Mouse (Mus musculus): ENCODE measurements around the gene Vmn1r85. TPM values are rescaled to one million over a fixed set of nuclear protein-coding genes. Genes with fewer than 3 reads are reported as not detected.
A peak's percentile ranks its signal among the peaks of the same experiment; 100 is the strongest.
"Not testable (repeated sequence)": the region's sequence is repeated elsewhere in the genome, so short reads cannot be mapped to it uniquely, and the experiment has no call there.

The Vmn1r85 gene
- polyA plus RNA-seq (2015; fragmentation: Nextera tagmentation; extraction: Ambion mirVana) = not detected in 2 replicates

DNA sequence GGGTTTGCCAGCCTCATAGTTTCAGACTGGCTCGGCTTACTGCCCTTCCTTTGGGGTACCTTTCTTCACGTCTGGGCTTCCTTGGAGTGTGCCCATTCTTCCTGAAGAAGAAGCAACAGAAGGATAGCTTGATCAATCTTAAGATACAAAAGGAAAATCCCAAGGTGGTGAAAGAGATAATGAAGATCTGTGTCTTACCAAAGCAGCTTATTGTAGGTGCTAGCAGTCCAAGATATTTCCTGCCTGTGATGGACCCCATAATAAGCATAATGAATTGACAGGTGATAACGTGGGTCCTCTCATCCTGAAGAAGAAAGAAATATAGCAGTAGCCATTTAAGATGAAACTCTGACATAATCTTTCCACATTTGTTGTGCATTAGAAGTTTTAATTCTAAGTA lies at the start of gene Vmn1r85:
TSS of gene Vmn1r85 (minus strand) at position 101 of the 400 bp plus-strand sequence.
- H3K4me3 ChIP-seq (replicated peaks) = no peak within 1 kb of the TSS
- WGBS (ENCODE audit: insufficient replicate concordance) = 40% methylated on average over 3 of the region's 3 CpGs
- H3K9ac ChIP-seq = no peak within 1 kb of the TSS
- H3K9me3 ChIP-seq (replicated peaks) = no peaks in the 10 kb centered on the region
- H3K4me2 ChIP-seq = no peak within 1 kb of the TSS
- H3K36me3 ChIP-seq = no peaks in the 10 kb centered on the region
- no peak within 1 kb of the TSS for H3K27ac ChIP-seq
- no peak for ATAC-seq (ENCODE audit: low read depth)
- no peak for DNase-seq
- H3K4me1 ChIP-seq (replicated peaks) = no peaks in the 10 kb centered on the region
- no peaks in the 10 kb centered on the region for H3K27me3 ChIP-seq

DNA sequence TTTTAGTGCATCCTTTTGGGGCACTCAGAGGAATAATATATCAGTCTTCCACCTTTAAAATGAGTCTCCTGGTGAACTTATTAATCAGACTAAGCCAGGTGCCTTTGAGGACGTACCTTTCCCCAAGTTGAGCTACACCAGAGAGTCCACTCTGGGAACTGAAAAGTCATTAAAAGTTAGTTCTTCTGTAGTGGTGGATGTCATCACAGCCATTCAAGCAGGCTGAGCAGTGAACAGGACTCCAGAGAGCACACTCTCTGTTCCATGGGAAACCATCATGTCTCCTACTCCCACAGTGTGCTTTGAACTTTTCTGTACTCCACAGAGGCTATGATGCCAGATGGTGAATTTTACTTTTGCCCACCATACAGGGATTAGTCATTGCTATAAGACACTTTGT lies 45.1 kb upstream of the Vmn1r85 start, which contains the start of gene Vmn1r87:
TSS of gene Vmn1r87 (minus strand) at position 101 of the 400 bp plus-strand sequence.
- H3K36me3 ChIP-seq = no peaks in the 10 kb centered on the region
- H3K27me3 ChIP-seq = no peaks in the 10 kb centered on the region
- ATAC-seq (ENCODE audit: low read depth) (no peak), DNase-seq (no peak)
- WGBS (ENCODE audit: insufficient replicate concordance) = 40% methylated on average over 1 of the region's 1 CpGs
- no peak within 1 kb of the TSS for H3K9ac ChIP-seq
- no peaks in the 10 kb centered on the region for H3K4me1 ChIP-seq (replicated peaks)
- no peak within 1 kb of the TSS for H3K4me3 ChIP-seq (replicated peaks)
- no peak within 1 kb of the TSS for H3K4me2 ChIP-seq
- no peaks in the 10 kb centered on the region for H3K9me3 ChIP-seq (replicated peaks)
- no peak within 1 kb of the TSS for H3K27ac ChIP-seq

DNA sequence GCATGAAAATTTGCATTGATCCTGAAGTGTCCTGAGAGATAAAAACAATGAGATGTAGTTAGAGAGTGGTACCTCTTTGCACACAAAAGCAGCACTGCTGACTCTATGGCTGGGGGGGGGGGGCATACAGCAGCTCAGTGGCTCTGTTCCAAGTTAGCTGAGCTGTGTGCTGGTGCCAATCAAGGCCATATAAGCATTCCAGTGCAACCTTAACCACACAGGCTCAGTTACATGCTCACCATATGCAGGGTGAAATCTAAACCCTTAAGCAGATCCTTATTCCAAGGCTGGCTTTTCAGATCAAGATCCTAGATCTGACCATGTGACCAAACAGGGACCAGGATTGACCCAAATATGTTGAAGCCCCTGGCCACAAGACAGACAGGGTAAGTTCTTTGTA lies 42.4 kb upstream of the Vmn1r85 start:
- H3K4me2 ChIP-seq = no peak overlapping the region
- H3K27me3 ChIP-seq = no peaks in the 10 kb centered on the region
- no peak overlapping the region for H3K4me3 ChIP-seq (replicated peaks)
- DNase-seq = no peak
- H3K9me3 ChIP-seq (replicated peaks) = no peaks in the 10 kb centered on the region
- no peak overlapping the region for H3K27ac ChIP-seq
- H3K9ac ChIP-seq = no peak overlapping the region
- H3K36me3 ChIP-seq = no peaks in the 10 kb centered on the region
- no peak for ATAC-seq (ENCODE audit: low read depth)
- H3K4me1 ChIP-seq (replicated peaks) = no peaks in the 10 kb centered on the region

DNA sequence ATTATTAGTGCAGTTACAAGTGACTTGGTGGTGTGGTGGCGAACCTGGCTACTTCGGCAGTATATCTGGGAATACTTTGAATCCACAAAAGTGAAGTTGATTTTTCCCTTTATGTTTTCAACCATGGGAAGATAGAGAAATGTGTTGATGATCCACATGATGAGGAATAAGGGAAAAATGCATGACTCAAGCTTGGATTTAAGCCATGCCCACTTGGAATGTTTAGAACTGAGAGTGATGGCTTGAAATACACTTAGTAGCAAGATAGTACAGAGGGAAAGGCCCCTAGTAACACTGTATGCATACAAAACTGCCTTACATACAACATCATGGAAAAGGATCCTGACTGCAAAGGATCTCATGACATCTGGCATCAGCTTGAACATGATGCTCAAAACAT lies 36.9 kb upstream of the Vmn1r85 start:
- WGBS (ENCODE audit: insufficient replicate concordance) = 56% methylated on average over 2 of the region's 2 CpGs
- no peak for ATAC-seq (ENCODE audit: low read depth)

DNA sequence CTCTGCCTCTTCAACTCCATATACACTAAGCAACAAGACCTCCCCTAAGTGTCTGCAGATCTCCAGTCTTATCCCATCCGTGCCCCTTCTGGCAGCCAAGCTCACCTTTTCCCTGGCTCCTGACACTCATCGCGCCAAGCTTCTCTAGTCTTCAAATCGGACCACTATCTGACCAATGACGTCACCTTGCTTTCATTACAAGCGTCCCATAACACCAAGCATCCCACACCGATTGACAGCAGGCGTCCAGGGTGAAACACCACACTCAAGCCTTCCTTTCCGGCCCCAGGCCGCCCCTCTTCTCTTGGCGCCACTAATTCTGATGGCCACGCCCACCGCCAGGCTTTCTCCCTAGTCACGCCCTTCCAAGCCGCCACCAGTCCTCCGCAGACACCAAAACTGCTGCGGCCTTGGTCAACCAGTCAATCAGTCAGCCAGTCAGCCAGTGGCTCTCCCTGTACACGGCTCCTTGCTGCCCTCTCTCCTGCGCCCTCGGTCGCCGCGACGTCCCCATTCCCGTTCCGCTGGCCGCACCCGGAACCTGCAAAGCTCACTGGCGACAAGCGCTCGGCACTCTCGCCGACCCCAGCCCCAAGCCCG lies 28.7 kb upstream of the Vmn1r85 start:
- DNase-seq (peak; percentile 54), ATAC-seq (ENCODE audit: low read depth) (peak; percentile 88)
- H3K27me3 ChIP-seq; H3K4me3 ChIP-seq (replicated peaks); H3K9ac ChIP-seq; H3K27ac ChIP-seq; H3K4me1 ChIP-seq (replicated peaks); H3K9me3 ChIP-seq (replicated peaks); H3K36me3 ChIP-seq: not testable (repeated sequence)
- WGBS (ENCODE audit: insufficient replicate concordance) = 3% methylated on average over 22 of the region's 34 CpGs
- H3K4me2 ChIP-seq = peak overlapping the region; percentile 28

More for the DNA sequence above, 36.9 kb upstream of the Vmn1r85 start:
- no peak for DNase-seq
- Histone ChIP-seq H3K9me3 (replicated peaks) (no peaks in the 10 kb centered on the region), H3K9ac (no peak overlapping the region), H3K36me3 (no peaks in the 10 kb centered on the region), H3K4me1 (replicated peaks) (no peaks in the 10 kb centered on the region), H3K4me3 (replicated peaks) (no peak overlapping the region), H3K27ac (no peak overlapping the region), H3K27me3 (no peaks in the 10 kb centered on the region), H3K4me2 (no peak overlapping the region)

DNA sequence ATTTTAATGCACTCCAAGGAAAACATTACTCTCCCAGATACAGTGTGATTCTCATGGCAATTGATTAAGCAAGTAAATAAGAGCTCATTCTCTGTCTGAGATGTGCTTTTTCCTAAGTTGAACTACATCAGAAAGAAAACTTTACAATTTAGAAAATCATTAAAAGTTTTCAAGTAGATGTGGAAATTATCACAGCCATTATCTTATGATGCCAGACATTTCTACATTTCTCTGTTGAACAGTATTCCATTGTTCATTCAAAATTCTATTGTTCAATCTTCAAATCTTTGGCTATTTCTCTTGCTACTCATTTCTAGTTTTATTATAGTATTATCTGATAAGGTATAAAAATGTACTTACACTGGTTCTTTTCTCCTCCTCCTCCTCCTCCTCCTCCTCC lies 24.8 kb upstream of the Vmn1r85 start, which contains the start of gene Vmn1r86:
TSS of gene Vmn1r86 (minus strand) at position 101 of the 400 bp plus-strand sequence.
- ATAC-seq (ENCODE audit: low read depth) (no peak), DNase-seq (no peak)
- Histone ChIP-seq H3K27me3 (no peaks in the 10 kb centered on the region), H3K9ac (no peak within 1 kb of the TSS), H3K4me2 (no peak within 1 kb of the TSS), H3K36me3 (no peaks in the 10 kb centered on the region), H3K4me3 (replicated peaks) (no peak within 1 kb of the TSS), H3K4me1 (replicated peaks) (no peaks in the 10 kb centered on the region), H3K27ac (no peak within 1 kb of the TSS), H3K9me3 (replicated peaks) (no peaks in the 10 kb centered on the region)

DNA sequence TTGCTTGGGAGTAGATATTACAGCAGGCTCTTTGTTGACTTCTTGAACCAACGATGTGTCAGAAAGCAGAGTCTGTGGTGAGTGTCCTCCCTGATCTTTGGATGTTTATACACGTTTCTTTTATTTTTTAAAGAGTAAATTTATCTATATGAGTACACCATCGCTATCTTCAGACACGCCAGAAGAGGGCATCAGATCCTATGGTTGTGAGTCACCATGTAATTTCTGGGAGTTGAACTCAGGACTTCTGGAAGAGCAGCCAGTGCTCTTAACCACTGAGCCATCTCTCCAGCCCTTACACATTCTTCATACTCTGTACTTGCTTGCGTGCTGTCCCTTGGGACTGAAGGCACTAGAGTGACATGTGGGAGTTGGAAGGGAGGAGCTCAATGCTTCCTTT lies 22.7 kb downstream of the Vmn1r85 start:
- no peaks in the 10 kb centered on the region for H3K36me3 ChIP-seq
- no peak overlapping the region for H3K4me3 ChIP-seq (replicated peaks)
- H3K9me3 ChIP-seq (replicated peaks) = no peaks in the 10 kb centered on the region; the same call in 1 of the 2 replicates
- no peak overlapping the region for H3K9ac ChIP-seq
- ATAC-seq (ENCODE audit: low read depth) (no peak), DNase-seq (no peak)
- no peak overlapping the region for H3K27ac ChIP-seq
- H3K4me1 ChIP-seq (replicated peaks) = no peaks in the 10 kb centered on the region
- H3K27me3 ChIP-seq = no peaks in the 10 kb centered on the region
- no peak overlapping the region for H3K4me2 ChIP-seq
- 38% methylated on average over 5 of the region's 5 CpGs for WGBS (ENCODE audit: insufficient replicate concordance)

DNA sequence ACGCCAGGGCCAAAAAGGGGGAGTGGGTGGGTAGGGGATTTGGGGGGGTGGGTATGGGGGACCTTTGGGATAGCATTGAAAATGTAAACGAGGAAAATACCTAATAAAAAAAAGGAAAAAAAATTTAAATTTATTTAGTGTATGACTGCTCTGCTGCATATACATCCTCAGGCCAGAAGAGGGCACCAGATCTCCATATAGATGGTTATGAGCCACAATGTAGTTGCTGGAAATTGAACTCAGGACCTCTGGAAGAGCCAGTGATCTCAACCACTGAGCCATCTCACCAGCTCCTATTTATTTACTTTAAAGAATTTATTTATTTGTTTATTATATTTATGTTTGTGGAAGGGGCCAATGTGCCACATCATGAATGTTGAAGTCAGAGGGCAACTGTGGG lies 31.6 kb downstream of the Vmn1r85 start:
- H3K4me3 ChIP-seq (replicated peaks); H3K4me1 ChIP-seq (replicated peaks); H3K9ac ChIP-seq; H3K36me3 ChIP-seq; H3K27me3 ChIP-seq; H3K9me3 ChIP-seq (replicated peaks); DNase-seq; H3K27ac ChIP-seq; H3K4me2 ChIP-seq; ATAC-seq (ENCODE audit: low read depth): not testable (repeated sequence)
- WGBS (ENCODE audit: insufficient replicate concordance) = 36% methylated on average over 2 of the region's 2 CpGs

DNA sequence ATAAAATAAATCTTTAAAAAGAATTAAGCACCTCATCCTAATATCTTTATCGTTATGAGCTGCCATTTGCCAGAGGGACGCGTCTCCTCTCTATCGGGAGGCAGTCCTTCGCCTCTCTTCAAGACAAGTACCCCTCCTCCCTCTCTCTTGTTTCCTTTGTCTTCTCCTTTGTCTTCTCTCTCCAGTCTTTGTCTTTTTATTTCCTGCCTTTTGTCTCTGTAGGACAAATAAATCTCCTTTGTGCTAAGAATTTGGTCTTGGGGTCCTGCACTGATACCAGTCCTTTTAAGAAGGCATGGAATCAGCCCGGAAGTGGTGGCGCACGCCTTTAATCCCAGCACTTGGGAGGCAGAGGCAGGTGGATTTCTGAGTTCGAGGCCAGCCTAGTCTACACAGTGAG lies 35.4 kb downstream of the Vmn1r85 start:
- no peak overlapping the region for H3K4me2 ChIP-seq
- H3K36me3 ChIP-seq = no peaks in the 10 kb centered on the region
- no peak overlapping the region for H3K4me3 ChIP-seq (replicated peaks)
- no peak for ATAC-seq (ENCODE audit: low read depth)
- H3K9me3 ChIP-seq (replicated peaks) = no peaks in the 10 kb centered on the region
- no peak for DNase-seq
- WGBS (ENCODE audit: insufficient replicate concordance) = 82% methylated on average over 9 of the region's 9 CpGs
- H3K4me1 ChIP-seq (replicated peaks) = peaks cover 6% of the 10 kb centered on the region; the same call in 1 of the 2 replicates
- H3K27me3 ChIP-seq = no peaks in the 10 kb centered on the region
- no peak overlapping the region for H3K9ac ChIP-seq
- no peak overlapping the region for H3K27ac ChIP-seq

DNA sequence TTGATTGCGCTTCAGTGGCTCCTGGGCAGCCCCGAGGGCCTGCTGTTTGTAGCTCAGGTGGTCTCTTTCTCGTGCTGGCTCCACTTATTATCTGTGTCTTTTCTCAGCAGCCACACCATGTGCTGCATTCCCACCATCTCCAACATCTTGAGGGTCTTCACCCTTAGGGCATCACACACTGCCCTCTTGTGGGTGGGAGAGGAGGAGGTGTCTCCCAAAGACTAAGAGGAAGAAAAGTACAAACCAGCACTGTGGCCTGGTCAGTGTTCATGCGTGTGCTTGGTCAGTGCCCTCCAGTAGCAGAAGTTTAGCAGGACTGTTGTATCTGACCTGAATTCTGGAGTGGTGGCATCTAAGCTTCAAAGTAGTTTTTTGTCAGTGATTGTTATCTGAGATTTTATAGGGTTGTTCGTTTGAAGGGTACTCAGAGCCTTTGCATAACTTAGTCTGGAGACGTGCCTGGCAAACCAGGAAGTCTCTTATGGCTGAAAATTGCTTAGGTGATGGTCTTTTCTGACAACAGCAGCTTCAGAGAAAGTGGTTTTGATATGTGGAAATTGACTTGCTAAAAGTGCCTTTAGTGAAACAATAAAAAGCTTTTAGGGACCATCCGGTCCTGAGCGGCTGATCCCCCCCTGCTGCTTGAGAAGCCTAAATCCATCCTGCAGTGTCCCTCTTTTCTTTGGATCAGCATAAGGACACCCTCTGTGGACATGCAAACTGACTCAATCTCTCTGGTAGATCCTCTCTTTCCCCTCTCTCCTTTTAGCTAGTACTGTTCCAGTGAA lies 37.9 kb downstream of the Vmn1r85 start:
- ATAC-seq (ENCODE audit: low read depth) (no peak), DNase-seq (no peak)
- H3K9me3 ChIP-seq (replicated peaks) = no peaks in the 10 kb centered on the region
- no peaks in the 10 kb centered on the region for H3K36me3 ChIP-seq
- H3K27me3 ChIP-seq = no peaks in the 10 kb centered on the region
- H3K4me2 ChIP-seq = no peak overlapping the region
- no peak overlapping the region for H3K4me3 ChIP-seq (replicated peaks)
- H3K27ac ChIP-seq = no peak overlapping the region
- WGBS (ENCODE audit: insufficient replicate concordance) = 64% methylated on average over 8 of the region's 8 CpGs
- peaks cover 15% of the 10 kb centered on the region for H3K4me1 ChIP-seq (replicated peaks)
- H3K9ac ChIP-seq = no peak overlapping the region

DNA sequence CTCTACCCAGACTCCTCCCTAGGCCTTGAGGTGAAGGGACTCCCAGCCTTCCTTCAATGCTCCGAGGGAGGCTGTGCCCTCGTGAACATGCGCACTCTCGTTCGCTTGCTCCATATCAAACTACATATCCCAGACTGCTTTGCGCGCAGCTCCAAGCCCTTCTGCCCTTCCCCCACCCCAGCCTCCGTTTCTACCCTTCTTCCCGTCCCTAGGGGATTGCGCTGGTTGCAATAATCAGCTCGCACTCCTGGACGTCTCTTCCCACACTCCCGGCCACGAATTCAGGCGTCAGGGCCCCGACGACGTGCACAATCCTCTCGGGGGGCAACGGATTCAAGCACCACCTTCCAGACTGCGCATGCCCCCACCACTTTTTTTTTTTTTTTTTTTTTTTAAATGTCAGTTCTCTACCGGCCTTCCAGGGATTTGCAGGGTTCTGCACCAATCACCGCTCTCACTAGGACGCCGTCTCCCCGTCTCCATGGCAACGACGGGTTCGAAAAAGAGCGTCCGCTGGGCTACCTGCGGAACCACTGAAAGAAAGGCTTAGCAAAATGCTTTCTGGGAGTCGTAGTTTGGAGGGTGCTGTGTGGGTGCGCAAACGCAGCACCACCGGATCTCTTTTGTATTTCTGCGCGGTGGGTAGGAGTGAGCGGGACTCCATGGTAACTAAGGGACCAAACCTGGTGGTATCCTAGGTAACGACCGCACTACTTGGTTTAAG lies 40.5 kb downstream of the Vmn1r85 start, which contains the start of gene Mzf1:
TSS of gene Mzf1 (minus strand) at position 478 of the 724 bp plus-strand sequence.
- Histone ChIP-seq H3K4me2 (peak within 1 kb of the TSS; percentile 79), H3K9ac (peak within 1 kb of the TSS; percentile 69), H3K9me3 (replicated peaks) (no peaks in the 10 kb centered on the region), H3K27me3 (no peaks in the 10 kb centered on the region), H3K4me3 (replicated peaks) (peak within 1 kb of the TSS; percentile 67), H3K27ac (peak within 1 kb of the TSS; percentile 50), H3K36me3 (no peaks in the 10 kb centered on the region), H3K4me1 (replicated peaks) (peaks cover 15% of the 10 kb centered on the region)
- WGBS (ENCODE audit: insufficient replicate concordance) = under 1% methylated on average over 41 of the region's 41 CpGs
- DNase-seq = peak; percentile 82
- peak; percentile 86 for ATAC-seq (ENCODE audit: low read depth)
